Mouse (Mus musculus) cerebellum, adult 2 months (tissue): ENCODE results near the gene Procr. TPM values are rescaled to one million over a fixed set of nuclear protein-coding genes. Genes with fewer than 3 reads are reported as not detected.

ENCODE experiments used
- DNase-seq, 2 experiments: peaks; one replicate each; pipeline ENCODE4 v3.0.0; 2021
- H3K27ac ChIP-seq: fragments of 200-500 bp; 2 replicates; pipeline ENCODE4 v1.5.1; 2012; ENCODE audit warnings: low read length, control low read depth, inconsistent platforms; ENCODE audit not compliant: insufficient read depth
- H3K27me3 ChIP-seq: fragments of 200-500 bp; 2 replicates; pipeline ENCODE4 v1.6.1; 2012; ENCODE audit warnings: inconsistent platforms, mild to moderate bottlenecking, low read length, moderate library complexity; ENCODE audit not compliant: control insufficient read depth, insufficient read depth
- H3K4me1 ChIP-seq: fragments of 200-500 bp; 2 replicates; pipeline ENCODE4 v1.6.1; 2011; ENCODE audit warnings: low read length; ENCODE audit not compliant: control insufficient read depth, insufficient read depth
- H3K4me3 ChIP-seq: fragments of 200-500 bp; replicated peaks from 2 replicates; pipeline ENCODE3; 2011; ENCODE audit warnings: mild to moderate bottlenecking, low read depth, low read length, control low read depth; ENCODE audit not compliant: insufficient read depth
- CTCF ChIP-seq: fragments of 200-500 bp; IDR thresholded peaks from 2 replicates; pipeline ENCODE4 v1.5.1; 2011; ENCODE audit warnings: low read depth, mild to moderate bottlenecking, control low read depth, low read length, moderate library complexity, borderline replicate concordance; ENCODE audit not compliant: insufficient read depth
- POLR2A ChIP-seq: fragments of 200-500 bp; IDR thresholded peaks from 2 replicates; pipeline ENCODE4 v1.6.1; 2011; ENCODE audit warnings: low read length, control low read depth, borderline replicate concordance; ENCODE audit not compliant: insufficient read depth
- WGBS: fragments of 180-500 bp; shearing (Covaris S2); methylation state at CpG from one replicate; pipeline ENCODE4 v1.1.7; 2018; 5-methylcytosine and 5-hydroxymethylcytosine counted together
- polyA plus RNA-seq: library from polyadenylated mRNA; depleted of rRNA; stranded (reverse); fragments of >200 nt; gene quantifications from 2 replicates; pipeline ENCODE4 v1.2.3, GENCODE M21; 2012

The Procr gene
- polyA plus RNA-seq, 1 experiment: 1.9 TPM

- Histone ChIP-seq H3K4me1 (peaks cover 37% of the 10 kb centered on the region), H3K27ac (peak overlapping the region; percentile 86), H3K4me3 (peak overlapping the region; percentile 58), H3K27me3 (no peaks in the 10 kb centered on the region)
- TF ChIP-seq POLR2A (0 out of 2 replicates have a peak, but pooled peaks have one; percentile 3), CTCF (no peak)
- WGBS: 10% methylated on average over 6 of the region's 6 CpGs
- DNase-seq: peak; percentile 44 to 59
Observed at GRCm38 (mm10) chr2:155778004-155778403, 27.1 kb downstream of the Procr start.

GRCm38 (mm10) chr2:155779066-155779465 is 28.1 kb downstream of the Procr start:
- peaks cover 39% of the 10 kb centered on the region for H3K4me1 ChIP-seq
- DNase-seq: peak; percentile 59 to 61
- 7% methylated on average over 7 of the region's 7 CpGs for WGBS
- H3K27me3 ChIP-seq: no peaks in the 10 kb centered on the region
- TF ChIP-seq CTCF (no peak), POLR2A (no peak)
- peak overlapping the region; percentile 86 for H3K27ac ChIP-seq
- H3K4me3 ChIP-seq: peak overlapping the region; percentile 56

- H3K27ac ChIP-seq: peak overlapping the region; percentile 59
- H3K4me3 ChIP-seq: peak overlapping the region; percentile 41
- no peaks in the 10 kb centered on the region for H3K27me3 ChIP-seq
- peak in 1 of 2 experiments; percentile 39 for DNase-seq
- peaks cover 44% of the 10 kb centered on the region for H3K4me1 ChIP-seq
- no peak for TF ChIP-seq CTCF
- WGBS: 14% methylated on average over 3 of the region's 3 CpGs
Observed at GRCm38 (mm10) chr2:155779506-155779905, 28.6 kb downstream of the Procr start.

GRCm38 (mm10) chr2:155784534-155784933 is 33.6 kb downstream of the Procr start:
- peak; percentile 62 for DNase-seq
- H3K4me3 ChIP-seq: no peak overlapping the region

GRCm38 (mm10) chr2:155786905-155787304 is 36.0 kb downstream of the Procr start:
- H3K4me1 ChIP-seq: peaks cover 56% of the 10 kb centered on the region
- TF ChIP-seq CTCF: no peak
- TF ChIP-seq POLR2A: no peak
- no peak overlapping the region for H3K4me3 ChIP-seq
- 32% methylated on average over 5 of the region's 5 CpGs for WGBS
- H3K27me3 ChIP-seq: no peaks in the 10 kb centered on the region
- H3K27ac ChIP-seq: peak overlapping the region; percentile 78
- peak; percentile 36 to 44 for DNase-seq

More at GRCm38 (mm10) chr2:155784534-155784933, 33.6 kb downstream of the Procr start:
- Histone ChIP-seq H3K27ac (peak overlapping the region; percentile 63), H3K4me1 (peaks cover 64% of the 10 kb centered on the region), H3K27me3 (no peaks in the 10 kb centered on the region)
- TF ChIP-seq CTCF: no peak
- no peak for TF ChIP-seq POLR2A
- WGBS: 9% methylated on average over 6 of the region's 6 CpGs

- 11% methylated on average over 18 of the region's 18 CpGs for WGBS
- H3K27me3 ChIP-seq: no peaks in the 10 kb centered on the region
- H3K4me1 ChIP-seq: peaks cover 59% of the 10 kb centered on the region
- H3K4me3 ChIP-seq: no peak overlapping the region
- peak; percentile 63 to 65 for DNase-seq
- no peak for TF ChIP-seq POLR2A
- no peak for TF ChIP-seq CTCF
- peak overlapping the region; percentile 57 for H3K27ac ChIP-seq
Observed at GRCm38 (mm10) chr2:155787949-155788931, 37.3 kb downstream of the Procr start.

- peaks cover 66% of the 10 kb centered on the region for H3K4me1 ChIP-seq
Observed at GRCm38 (mm10) chr2:155792899-155793298, 42.0 kb downstream of the Procr start.

GRCm38 (mm10) chr2:155794674-155795445 is 43.9 kb downstream of the Procr start:
- peak; percentile 38; the same call in 1 of the 2 replicates for TF ChIP-seq POLR2A
- TF ChIP-seq CTCF: peak; percentile 64; the same call in 1 of the 2 replicates
- peak overlapping the region; percentile 81 for H3K27ac ChIP-seq
- no peaks in the 10 kb centered on the region for H3K27me3 ChIP-seq
- no peak overlapping the region for H3K4me3 ChIP-seq
- H3K4me1 ChIP-seq: peaks cover 76% of the 10 kb centered on the region
- peak; percentile 99 for DNase-seq
- WGBS: 14% methylated on average over 12 of the region's 12 CpGs

More at GRCm38 (mm10) chr2:155792899-155793298, 42.0 kb downstream of the Procr start:
- TF ChIP-seq POLR2A: no peak
- TF ChIP-seq CTCF: no peak
- H3K27me3 ChIP-seq: no peaks in the 10 kb centered on the region
- peak in 1 of 2 experiments; percentile 56 for DNase-seq
- H3K4me3 ChIP-seq: no peak overlapping the region
- H3K27ac ChIP-seq: peak overlapping the region; percentile 72
- WGBS: 12% methylated on average over 12 of the region's 12 CpGs
